Mouse (Mus musculus): Measurements from ENCODE around the gene Lrrc61. TPM values are rescaled to one million over a fixed set of nuclear protein-coding genes. Genes with fewer than 3 reads are reported as not detected.
"Not testable (repeated sequence)": the region's sequence is repeated elsewhere in the genome, so short reads cannot be mapped to it uniquely, and the experiment has no call there.

Lrrc61 gene
- 10 to 100 TPM; 17.1 to 20.2 TPM for total RNA-seq (2021)
- long read RNA-seq, experiment 1, transcript Lrrc61-202 (3 exons, 2,913 nt), result major isoform, 12 of 23 reads
- long read RNA-seq, experiment 1, partial matches to known transcripts, result 0 of 23 reads
- long read RNA-seq, experiment 1, other reads (novel, unspliced or antisense), result 8 of 23 reads
- long read RNA-seq, experiment 2, transcript Lrrc61-202 (3 exons, 2,913 nt), result major isoform, 7 of 26 reads
- long read RNA-seq, experiment 2, partial matches to known transcripts, result 0 of 26 reads
- long read RNA-seq, experiment 2, other reads (novel, unspliced or antisense), result 14 of 26 reads

DNA sequence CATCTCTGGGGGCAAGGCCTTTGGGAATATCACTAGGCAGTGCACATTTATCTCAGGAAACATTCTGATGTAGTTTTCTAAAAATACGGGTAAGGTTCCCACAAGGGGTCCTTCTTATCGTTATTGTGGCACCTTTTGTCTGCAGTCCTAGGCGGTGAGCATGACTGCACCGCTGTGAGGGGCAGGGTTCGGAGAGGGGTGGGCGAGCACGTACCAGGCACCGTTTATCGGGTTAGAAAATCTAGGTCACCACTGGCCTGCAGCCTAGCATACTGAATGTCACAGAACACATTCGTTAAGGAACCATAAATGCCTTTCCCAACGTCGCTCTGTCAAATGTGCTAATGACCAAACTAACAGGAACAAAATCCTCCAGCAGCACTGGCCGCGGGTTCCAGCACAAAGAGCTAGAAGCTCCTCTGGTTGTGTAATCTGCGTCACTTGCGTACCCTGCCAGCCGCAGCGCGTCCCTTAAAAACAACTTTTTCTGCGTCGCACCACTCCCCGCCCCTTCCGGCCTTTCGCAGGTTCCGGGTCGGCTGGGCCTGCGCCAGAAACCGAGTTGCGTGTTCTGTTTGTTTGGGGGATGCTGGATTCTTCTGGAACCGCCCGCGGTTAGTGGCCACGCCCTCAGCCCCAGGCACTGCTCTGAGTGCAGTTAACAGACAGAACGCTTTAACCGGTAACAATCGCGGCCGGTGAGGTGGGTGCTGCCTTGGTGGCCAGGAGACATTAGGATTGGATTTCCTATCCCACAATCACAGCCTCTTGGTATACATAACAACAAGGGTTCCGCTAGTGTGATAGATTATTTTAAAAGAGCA, at the start of gene Lrrc61:
Gene Lrrc61, plus strand, starts transcription at position 517 of the 824 bp plus-strand sequence.
- intact Hi-C loops (cut with DNase I), result loop anchor here (2.0 to 5.0 kb wide), 2 partner anchors 38 to 157 kb away; partner anchors contain the start of genes Gm44965, Krba1 and Repin1
- DNase-seq, result peak; percentile 100
- Histone ChIP-seq H3K27ac (peak within 1 kb of the TSS; percentile 99), H3K4me3 (peak within 1 kb of the TSS; percentile 72)
- TF ChIP-seq CTCF (IDR thresholded peaks at IDR 0.05), result no peak

DNA sequence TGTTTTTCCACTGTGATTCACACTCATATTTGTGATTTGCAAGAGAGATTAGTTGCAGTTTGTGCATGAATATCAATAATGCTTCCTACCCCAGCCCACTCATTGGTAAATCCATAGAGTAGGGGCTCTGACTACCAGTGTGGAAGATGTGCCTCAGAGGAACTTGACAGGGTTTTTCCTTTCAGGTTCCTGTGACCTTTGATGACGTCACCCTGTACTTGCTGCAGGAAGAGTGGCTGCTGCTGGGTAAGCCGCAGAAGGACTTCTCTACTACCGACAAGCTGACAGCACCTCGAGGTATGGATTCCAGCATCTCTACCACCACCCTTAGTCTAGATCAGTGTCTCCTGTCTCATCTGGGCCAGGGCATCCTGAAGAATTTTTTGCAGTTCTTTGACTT, 46.5 kb upstream of the Lrrc61 start:
- no peak for TF ChIP-seq CTCF (IDR thresholded peaks at IDR 0.05)
- DNase-seq, result no peak
- intact Hi-C loops (cut with DNase I), result loop anchor here (5.0 kb wide), 1 partner anchor 331 kb away; no protein-coding TSS in a partner anchor
- Histone ChIP-seq H3K4me3 (no peak overlapping the region), H3K27ac (no peak overlapping the region)

DNA sequence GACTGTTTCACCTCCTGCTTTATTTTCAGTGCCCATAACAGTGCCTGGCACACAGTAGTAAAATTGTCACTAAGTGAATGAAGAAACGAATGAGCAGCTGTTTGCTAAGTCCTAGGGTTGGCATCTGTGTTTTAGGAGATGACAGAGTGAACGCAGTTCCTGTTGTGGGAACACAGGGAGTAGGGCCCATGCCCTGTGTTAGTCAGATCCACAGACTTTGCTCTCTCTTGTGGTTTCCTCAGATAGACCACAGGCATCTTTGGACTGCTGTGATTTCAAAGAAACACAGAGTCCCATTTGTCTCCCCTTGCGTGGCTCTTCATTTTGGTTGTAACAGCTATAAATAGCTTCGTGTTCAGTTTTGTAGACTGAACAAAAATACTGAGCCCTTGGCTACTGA, 44.2 kb upstream of the Lrrc61 start:
- no peak for DNase-seq
- H3K4me3 ChIP-seq, result no peak overlapping the region
- intact Hi-C loops (cut with DNase I), result no loop called here
- TF ChIP-seq CTCF (IDR thresholded peaks at IDR 0.05), result no peak
- H3K27ac ChIP-seq, result no peak overlapping the region

DNA sequence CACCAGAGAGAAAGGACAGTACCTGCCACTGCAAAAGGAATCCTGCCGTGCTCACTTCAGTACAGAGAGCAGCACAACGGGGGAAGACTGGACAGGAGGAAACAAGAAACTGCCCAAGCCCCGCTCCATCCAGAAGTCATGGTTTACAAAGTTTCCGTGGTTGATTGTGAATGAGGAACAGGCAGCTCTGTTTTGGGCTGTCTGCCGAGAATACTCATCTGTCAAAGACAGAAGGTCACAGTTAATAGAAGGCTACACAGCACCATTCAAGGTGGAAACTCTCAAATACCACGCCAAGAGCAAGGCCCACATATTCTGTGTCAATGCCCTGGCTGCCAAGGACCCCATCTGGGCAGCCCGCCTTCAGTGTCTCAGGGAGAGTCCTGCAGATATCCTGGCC, 42.7 kb upstream of the Lrrc61 start:
- Histone ChIP-seq H3K27ac (no peak overlapping the region), H3K4me3 (no peak overlapping the region)
- no peak for TF ChIP-seq CTCF (IDR thresholded peaks at IDR 0.05)
- intact Hi-C loops (cut with DNase I), result no loop called here
- no peak for DNase-seq

DNA sequence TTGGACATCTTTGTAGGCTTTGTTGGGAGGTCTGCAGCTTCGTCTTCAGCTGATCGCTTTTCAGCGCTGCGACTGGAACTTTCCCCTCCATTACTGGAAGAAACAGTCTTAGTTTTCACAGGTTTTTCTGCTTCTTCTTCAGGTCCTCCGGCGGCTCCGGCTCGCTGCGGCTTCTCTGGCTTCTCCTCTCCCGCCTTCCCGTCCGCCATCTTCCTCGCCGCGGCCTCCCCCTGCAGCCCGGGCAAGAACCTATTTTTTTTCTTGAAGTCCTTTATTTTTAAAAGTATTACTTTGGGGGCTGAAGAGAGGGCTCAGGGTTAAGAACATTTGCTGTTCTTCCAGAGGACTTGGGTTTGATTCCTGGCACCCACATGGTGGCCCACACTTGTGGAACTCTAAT, 29.7 kb upstream of the Lrrc61 start:
- DNase-seq; intact Hi-C loops (cut with DNase I); H3K27ac ChIP-seq; H3K4me3 ChIP-seq: not testable (repeated sequence)

DNA sequence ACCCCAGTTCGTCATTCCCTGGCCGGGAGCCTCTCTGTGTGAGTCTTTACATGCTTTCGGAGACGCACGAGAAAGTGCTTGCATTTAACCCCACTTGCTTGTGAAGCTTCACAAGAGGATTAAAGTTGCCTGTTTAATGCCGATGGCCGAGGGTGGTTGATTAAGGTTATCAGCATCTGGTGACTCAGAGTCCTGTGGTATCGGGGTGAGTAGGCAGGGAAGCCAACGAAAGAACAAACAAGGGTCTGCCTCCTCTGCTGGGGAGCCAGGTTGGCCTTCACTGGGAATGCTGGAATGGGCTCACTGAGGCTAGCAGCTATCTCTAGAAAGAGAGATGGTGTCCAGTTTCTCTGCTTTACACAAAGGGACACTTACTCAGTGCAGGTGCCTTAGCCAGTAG, 26.7 kb upstream of the Lrrc61 start:
- Histone ChIP-seq H3K27ac (no peak overlapping the region), H3K4me3 (no peak overlapping the region)
- intact Hi-C loops (cut with DNase I), result no loop called here
- no peak for TF ChIP-seq CTCF (IDR thresholded peaks at IDR 0.05)
- no peak for DNase-seq

DNA sequence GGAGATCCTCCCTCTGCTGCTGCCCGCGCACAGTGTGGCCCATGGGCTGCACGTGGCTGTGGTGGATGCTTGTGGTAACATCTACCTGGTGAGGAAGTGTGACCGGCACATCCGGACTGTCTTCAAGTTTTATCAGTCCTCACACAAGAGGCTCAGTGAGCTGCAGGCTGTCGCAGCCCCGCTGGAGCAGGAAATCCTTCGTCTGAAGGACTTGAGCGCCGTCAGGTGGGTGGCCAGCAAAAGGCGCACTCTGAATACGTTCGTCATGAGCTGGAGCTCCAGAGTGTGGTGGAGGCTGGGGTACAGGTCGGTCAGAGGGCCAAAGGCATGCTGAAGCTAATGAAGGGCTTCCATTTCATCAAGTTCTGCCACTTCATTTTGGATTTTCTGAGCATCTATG, 25.3 kb upstream of the Lrrc61 start:
- no peak overlapping the region for H3K4me3 ChIP-seq
- TF ChIP-seq CTCF (IDR thresholded peaks at IDR 0.05), result no peak
- H3K27ac ChIP-seq, result no peak overlapping the region
- DNase-seq, result no peak
- intact Hi-C loops (cut with DNase I), result no loop called here

DNA sequence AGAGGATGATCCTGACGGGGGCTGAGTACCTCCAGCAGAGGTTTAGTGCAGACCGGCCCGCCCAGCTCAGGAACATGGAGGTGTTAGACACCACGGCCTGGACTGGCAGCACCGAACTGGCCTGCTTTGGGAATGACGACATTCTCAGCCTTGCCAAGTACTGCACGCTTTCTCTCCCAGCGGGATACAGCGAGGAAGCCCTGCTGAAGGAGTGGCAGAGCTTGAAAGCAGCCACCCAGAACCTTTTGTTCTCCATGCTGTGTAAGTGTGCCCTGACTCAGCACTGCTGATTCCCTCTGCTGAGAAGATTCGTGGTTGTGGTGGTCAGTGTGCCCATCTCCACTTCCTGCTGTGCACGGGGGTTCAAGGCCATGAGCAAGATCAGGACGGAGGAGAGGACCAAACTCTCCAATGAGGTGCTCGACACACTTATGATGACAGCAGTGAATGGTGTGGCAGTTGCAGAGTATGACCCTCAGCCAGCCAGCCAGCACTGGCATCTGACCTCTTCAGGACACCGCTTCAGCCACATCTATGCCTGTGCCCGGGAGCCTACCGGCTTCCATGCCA, 24.6 kb upstream of the Lrrc61 start:
- intact Hi-C loops (cut with DNase I), result no loop called here
- H3K4me3 ChIP-seq, result no peak overlapping the region
- no peak overlapping the region for H3K27ac ChIP-seq
- DNase-seq, result no peak
- TF ChIP-seq CTCF (IDR thresholded peaks at IDR 0.05), result no peak

DNA sequence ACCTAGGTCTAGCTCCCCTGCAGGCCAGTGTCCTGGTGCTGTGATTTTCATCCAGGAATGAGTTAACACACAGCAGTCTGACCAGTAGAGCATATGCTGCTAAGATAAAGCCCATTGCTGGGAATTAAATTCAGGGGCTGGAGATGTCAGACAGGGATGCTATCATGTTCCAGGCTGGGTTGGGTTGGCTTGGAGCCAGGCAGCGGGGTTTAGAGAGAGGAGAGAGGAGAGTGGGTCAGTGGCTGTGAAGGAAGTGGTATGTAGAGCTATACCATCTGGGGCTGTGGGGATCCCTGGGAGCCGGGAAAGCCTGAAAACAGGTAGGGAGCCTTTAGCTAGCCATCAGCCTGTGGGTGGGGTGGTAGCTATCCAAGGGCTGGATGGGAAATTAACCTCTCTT, 23.7 kb upstream of the Lrrc61 start:
- Histone ChIP-seq H3K27ac (no peak overlapping the region), H3K4me3 (no peak overlapping the region)
- intact Hi-C loops (cut with DNase I), result no loop called here
- no peak for DNase-seq
- no peak for TF ChIP-seq CTCF (IDR thresholded peaks at IDR 0.05)

DNA sequence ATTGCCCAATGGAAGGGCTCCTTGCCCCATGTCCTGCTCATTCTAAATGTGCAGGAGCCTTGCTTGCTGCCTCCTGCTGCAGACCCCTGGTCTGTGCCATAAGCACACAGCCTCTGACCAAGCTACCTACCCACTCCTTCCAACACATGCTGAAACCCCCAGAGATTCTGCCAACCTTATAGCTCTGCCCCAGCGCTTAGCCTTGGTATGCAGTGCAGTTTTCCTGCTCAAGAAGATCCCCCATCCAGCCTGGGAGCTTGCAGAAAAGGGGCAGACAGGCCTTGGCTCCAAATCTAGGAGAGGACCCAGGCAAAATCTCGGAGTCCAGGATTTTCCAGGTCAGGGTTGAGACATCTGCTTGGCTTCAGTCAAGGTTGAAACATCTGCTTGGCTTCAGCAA, 21.1 kb upstream of the Lrrc61 start:
- intact Hi-C loops (cut with DNase I), result no loop called here
- Histone ChIP-seq H3K27ac (no peak overlapping the region), H3K4me3 (no peak overlapping the region)
- DNase-seq, result no peak
- TF ChIP-seq CTCF (IDR thresholded peaks at IDR 0.05), result no peak

DNA sequence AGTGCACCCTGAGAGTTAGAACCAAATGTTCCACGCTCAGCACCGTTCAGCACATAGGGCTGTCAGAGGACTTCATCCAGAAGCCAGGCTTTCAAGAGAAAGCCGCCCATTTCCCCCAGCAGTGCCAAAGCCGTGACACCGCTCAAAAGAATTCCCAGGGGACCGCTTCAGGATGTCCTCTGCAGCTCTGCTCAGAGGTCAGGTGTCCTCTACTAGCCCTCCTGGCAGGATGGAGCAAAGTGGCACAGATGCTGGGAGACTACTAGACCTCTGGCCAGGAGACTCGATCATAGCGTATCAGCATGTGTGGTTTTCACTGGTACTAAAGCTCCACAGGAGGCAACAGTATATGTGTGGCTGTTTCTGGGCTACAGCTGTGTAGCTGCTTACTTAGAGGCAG, 19.7 kb upstream of the Lrrc61 start:
- H3K4me3 ChIP-seq, result no peak overlapping the region
- no peak for DNase-seq
- intact Hi-C loops (cut with DNase I), result no loop called here
- no peak overlapping the region for H3K27ac ChIP-seq
- TF ChIP-seq CTCF (IDR thresholded peaks at IDR 0.05), result no peak

DNA sequence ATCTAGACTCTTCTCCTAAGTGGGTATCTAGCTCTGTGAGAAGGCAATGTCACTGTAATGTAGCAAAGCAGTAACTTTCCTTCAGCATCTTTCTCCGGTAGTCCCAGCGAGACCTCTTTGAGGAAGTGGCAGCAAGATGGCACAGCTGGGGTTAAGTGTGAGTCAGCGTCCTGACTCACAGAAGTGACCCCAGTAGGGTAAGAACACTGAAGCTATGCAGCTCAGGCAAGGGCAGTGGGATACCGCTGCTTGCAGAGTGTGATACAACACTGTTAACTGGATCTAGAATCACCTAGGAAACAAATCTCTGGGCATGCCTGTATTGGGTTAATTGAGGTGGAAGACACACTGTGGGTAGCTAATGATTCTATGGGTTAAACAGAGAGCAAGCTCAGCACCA, 18.5 kb upstream of the Lrrc61 start:
- Histone ChIP-seq H3K4me3 (no peak overlapping the region), H3K27ac (no peak overlapping the region)
- intact Hi-C loops (cut with DNase I), result no loop called here
- no peak for DNase-seq
- TF ChIP-seq CTCF (IDR thresholded peaks at IDR 0.05), result no peak
